Mouse (Mus musculus): ENCODE measurements around the gene Ankrd39.

- no peak for TF ChIP-seq CTCF (IDR thresholded peaks at IDR 0.05; ENCODE audit: low read depth, low read length)
- TF ChIP-seq POLR2A (IDR thresholded peaks at IDR 0.05; ENCODE audit: insufficient read depth, low read length), result no peak
Measured at GRCm38 (mm10) chr1:36529875-36530274, 17.4 kb downstream of the Ankrd39 start.

Data from ES-Bruce4 (cell line).